Mouse (Mus musculus): ENCODE measurements around the gene H2al2c. TPM values are rescaled to one million over a fixed set of nuclear protein-coding genes. Genes with fewer than 3 reads are reported as not detected.
"Not testable (repeated sequence)": the region's sequence is repeated elsewhere in the genome, so short reads cannot be mapped to it uniquely, and the experiment has no call there.

Gene H2al2c
- not detected in 2 replicates for polyA plus RNA-seq (2015; fragmentation: Nextera tagmentation; extraction: Ambion mirVana)

GRCm38 (mm10) chrY:2598799-2599198 is at the start of gene H2al2c:
H2al2c (plus strand) TSS chrY:2599099.
- H3K4me3 ChIP-seq (replicated peaks); H3K36me3 ChIP-seq; H3K27ac ChIP-seq; H3K27me3 ChIP-seq (replicated peaks); H3K9me3 ChIP-seq; H3K4me2 ChIP-seq (replicated peaks); H3K9ac ChIP-seq; H3K4me1 ChIP-seq (replicated peaks); ATAC-seq: not testable (repeated sequence)
- no CpG with 5 or more reads among the region's 4 CpGs for WGBS

Other genes with a start within 250 kb of the H2al2c start
- not detected in 2 replicates for gene Sry, start 64.6 kb downstream of the H2al2c start, polyA plus RNA-seq (2015; fragmentation: Nextera tagmentation; extraction: Ambion mirVana)
- not detected in 2 replicates for gene H2al2b, start 121.6 kb downstream of the H2al2c start, polyA plus RNA-seq (2015; fragmentation: Nextera tagmentation; extraction: Ambion mirVana)
- gene Gm4064, start 197.1 kb downstream of the H2al2c start, polyA plus RNA-seq (2015; fragmentation: Nextera tagmentation; extraction: Ambion mirVana), result not detected in 2 replicates
- gene Rbmy, start 231.6 kb downstream of the H2al2c start, polyA plus RNA-seq (2015; fragmentation: Nextera tagmentation; extraction: Ambion mirVana), result not detected in 2 replicates
- not detected in 2 replicates for gene Gm10256, start 231.6 kb downstream of the H2al2c start, polyA plus RNA-seq (2015; fragmentation: Nextera tagmentation; extraction: Ambion mirVana)

Data from intestine, embryonic 15.5 days (tissue).